Mouse (Mus musculus) spleen, adult 2 months (tissue): ENCODE data around the gene Cwc27.

Experiments used
- CTCF ChIP-seq: fragments of 200-500 bp; IDR thresholded peaks from 2 replicates; pipeline ENCODE4 v1.5.1; 2011; ENCODE audit warnings: mild to moderate bottlenecking, inconsistent platforms; ENCODE audit not compliant: insufficient read depth, insufficient read length, insufficient replicate concordance; ENCODE audit errors: extremely low read depth
- POLR2A ChIP-seq: fragments of 200-500 bp; IDR thresholded peaks from 2 replicates; pipeline ENCODE4 v1.6.1; 2011; ENCODE audit warnings: low read depth, low read length, inconsistent platforms

DNA sequence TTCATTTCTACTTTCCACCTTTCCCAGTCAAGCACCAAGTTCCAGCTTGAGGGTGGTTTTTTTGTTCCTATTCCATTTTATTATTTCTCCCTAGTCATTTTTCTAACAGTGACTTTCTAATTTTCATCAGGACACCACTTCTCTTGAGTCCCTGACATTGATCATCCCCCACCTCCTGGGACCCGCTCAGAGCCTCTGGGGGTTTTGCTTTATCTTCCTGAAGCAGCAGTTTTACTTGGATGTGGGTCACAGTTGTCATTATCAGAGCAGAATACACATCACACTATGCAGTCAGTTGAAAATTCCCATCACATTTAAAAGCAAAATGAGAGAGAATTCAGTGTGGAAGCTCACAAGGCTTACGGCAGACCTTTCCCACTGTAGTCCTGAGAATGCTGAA lies 36.7 kb upstream of the Cwc27 start:
- TF ChIP-seq CTCF (no peak), POLR2A (no peak)
